Mouse (Mus musculus) thymus, adult 2 months (tissue): ENCODE measurements around the gene Scimp. TPM values are rescaled to one million over a fixed set of nuclear protein-coding genes. Genes with fewer than 3 reads are reported as not detected.

Experiments
- DNase-seq: peaks from one replicate; pipeline ENCODE4 v3.0.0; 2021
- H3K27ac ChIP-seq: fragments of 200-500 bp; 2 replicates; pipeline ENCODE4 v1.5.1; 2012; ENCODE audit warnings: low read length, control low read depth; ENCODE audit not compliant: control insufficient read depth, insufficient read depth
- H3K27me3 ChIP-seq: fragments of 200-500 bp; 2 replicates; pipeline ENCODE4 v1.6.1; 2012; ENCODE audit warnings: mild to moderate bottlenecking, low read length, moderate library complexity, mixed read lengths; ENCODE audit not compliant: control insufficient read depth, insufficient read depth
- H3K36me3 ChIP-seq: fragments of 200-500 bp; 2 replicates; pipeline ENCODE4 v1.6.1; 2012; ENCODE audit warnings: mild to moderate bottlenecking, low read length, moderate library complexity; ENCODE audit not compliant: control insufficient read depth, insufficient read depth
- H3K4me1 ChIP-seq: fragments of 200-500 bp; replicated peaks from 2 replicates; pipeline ENCODE4 v1.6.1; 2012; ENCODE audit warnings: low read length; ENCODE audit not compliant: control insufficient read depth, insufficient read depth
- H3K4me3 ChIP-seq: fragments of 200-500 bp; 2 replicates; pipeline ENCODE4 v1.5.1; 2012; ENCODE audit warnings: mild to moderate bottlenecking, low read length, control low read depth, moderate library complexity; ENCODE audit not compliant: control insufficient read depth, insufficient read depth
- CTCF ChIP-seq: fragments of 200-500 bp; IDR thresholded peaks from 2 replicates; pipeline ENCODE4 v1.5.1; 2012; ENCODE audit warnings: mild to moderate bottlenecking, control low read depth, low read length, moderate library complexity, borderline replicate concordance; ENCODE audit not compliant: control insufficient read depth, poor library complexity, insufficient read depth; ENCODE audit errors: extremely low read depth
- POLR2A ChIP-seq: fragments of 200-500 bp; IDR thresholded peaks from 2 replicates; pipeline ENCODE4 v1.6.1; 2012; ENCODE audit warnings: mild to moderate bottlenecking, low read length, control low read depth, moderate library complexity; ENCODE audit not compliant: control insufficient read depth, poor library complexity, insufficient read depth; ENCODE audit errors: extremely low read depth
- WGBS: fragments of 180-500 bp; shearing (Covaris S2); methylation state at CpG from one replicate; pipeline ENCODE4 v1.1.7; 2018; 5-methylcytosine and 5-hydroxymethylcytosine counted together
- polyA plus RNA-seq: library from polyadenylated mRNA; depleted of rRNA; stranded (reverse); fragments of >200 nt; gene quantifications from 2 replicates; pipeline ENCODE4 v1.2.3, GENCODE M21; 2012; rRNA removed

Scimp gene
- polyA plus RNA-seq, 1 experiment = 3.1 TPM

DNA sequence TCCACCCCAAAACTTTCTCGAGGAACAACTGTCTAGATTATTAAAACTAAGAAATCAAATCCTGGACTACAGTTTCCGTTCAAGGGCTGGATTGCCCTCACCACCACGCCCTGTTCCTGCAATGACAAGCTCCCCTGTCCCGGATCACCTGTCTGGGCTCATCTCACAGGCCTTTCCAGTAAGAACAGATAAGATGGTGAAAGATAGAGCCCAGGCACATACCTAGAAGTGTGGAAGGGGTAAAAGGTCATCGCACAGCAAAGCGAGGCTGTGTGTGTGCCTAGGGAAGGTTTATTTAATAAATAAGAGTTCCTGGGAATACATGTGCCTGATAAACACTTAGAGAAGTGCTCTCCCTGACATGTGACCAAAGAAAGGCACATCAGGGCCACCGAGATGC is 66.8 kb downstream of the Scimp start:
- TF ChIP-seq POLR2A (no peak), CTCF (no peak)
- H3K27me3 ChIP-seq = no peaks in the 10 kb centered on the region
- H3K27ac ChIP-seq = no peak overlapping the region
- 93% methylated on average over 7 of the region's 7 CpGs for WGBS
- no peaks in the 10 kb centered on the region for H3K36me3 ChIP-seq
- no peaks in the 10 kb centered on the region for H3K4me1 ChIP-seq
- DNase-seq = no peak
- H3K4me3 ChIP-seq = no peak overlapping the region

DNA sequence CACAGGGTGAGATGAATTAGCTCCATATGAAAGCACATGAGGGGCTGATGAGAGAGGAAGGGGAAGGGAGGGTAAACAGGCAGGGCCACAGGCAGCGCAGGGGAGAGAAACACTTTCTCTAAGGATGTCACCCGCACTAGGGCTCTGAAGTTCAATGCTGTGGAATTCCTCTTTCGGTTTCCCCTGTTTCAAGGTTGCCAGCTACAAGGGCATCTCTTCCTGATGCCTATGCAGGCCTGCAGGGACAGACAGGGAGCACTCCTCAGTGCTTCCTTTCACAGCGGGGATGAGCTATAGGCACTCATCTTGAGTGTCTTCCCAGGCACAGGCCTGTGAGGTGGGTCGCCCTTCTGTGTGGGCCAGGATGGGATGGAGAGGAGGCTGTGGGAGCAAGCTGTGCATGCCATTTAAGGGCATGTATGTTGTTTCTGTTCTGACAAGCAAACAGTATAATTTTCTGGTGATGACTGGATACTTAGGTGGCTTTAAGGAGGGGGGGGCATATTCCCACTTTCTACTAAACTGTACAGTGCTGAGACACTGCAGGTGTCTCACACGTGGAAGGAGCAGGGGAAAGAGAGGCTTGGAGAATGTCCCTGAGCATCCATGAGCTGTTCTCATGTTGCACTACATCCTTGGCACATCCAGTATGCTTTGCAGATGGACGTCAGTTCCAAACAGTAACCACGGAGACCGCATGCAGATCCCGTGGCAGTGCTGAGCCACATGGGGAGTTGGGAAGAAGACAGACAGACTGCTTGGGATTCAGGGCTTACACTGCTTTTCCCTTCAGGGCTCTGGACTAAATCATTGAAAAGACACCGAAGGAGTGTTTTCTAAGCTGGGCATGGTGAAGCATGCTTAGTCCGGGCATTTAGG is 69.6 kb downstream of the Scimp start:
- Histone ChIP-seq H3K27ac (no peak overlapping the region), H3K27me3 (no peaks in the 10 kb centered on the region), H3K36me3 (no peaks in the 10 kb centered on the region), H3K4me3 (no peak overlapping the region), H3K4me1 (no peaks in the 10 kb centered on the region)
- DNase-seq = no peak
- WGBS = 92% methylated on average over 12 of the region's 12 CpGs
- TF ChIP-seq POLR2A (no peak), CTCF (no peak)

DNA sequence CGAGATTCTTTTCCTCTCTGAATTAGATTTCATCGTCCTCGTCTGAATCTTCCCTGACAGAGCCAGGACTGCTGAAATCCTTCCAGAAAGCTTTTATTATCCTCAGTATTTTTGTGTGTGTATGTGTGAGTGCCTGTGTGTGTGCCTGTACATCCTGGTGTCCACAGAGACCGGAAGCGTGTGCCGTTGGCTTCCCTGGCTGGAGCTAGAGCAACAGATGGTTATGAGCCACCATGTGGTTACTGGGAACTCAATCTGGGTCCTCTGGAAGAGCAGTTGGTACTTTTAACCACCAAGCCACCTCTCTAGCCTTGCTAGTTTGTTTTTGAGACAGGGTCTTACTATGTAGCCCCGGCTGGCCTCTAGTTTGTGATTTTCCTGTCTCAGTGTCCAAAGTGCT is 70.3 kb downstream of the Scimp start:
- Histone ChIP-seq H3K4me1 (no peaks in the 10 kb centered on the region), H3K4me3 (no peak overlapping the region), H3K36me3 (no peaks in the 10 kb centered on the region), H3K27me3 (no peaks in the 10 kb centered on the region), H3K27ac (no peak overlapping the region)
- WGBS = 94% methylated on average over 7 of the region's 7 CpGs
- no peak for DNase-seq
- TF ChIP-seq POLR2A = no peak
- TF ChIP-seq CTCF = no peak

DNA sequence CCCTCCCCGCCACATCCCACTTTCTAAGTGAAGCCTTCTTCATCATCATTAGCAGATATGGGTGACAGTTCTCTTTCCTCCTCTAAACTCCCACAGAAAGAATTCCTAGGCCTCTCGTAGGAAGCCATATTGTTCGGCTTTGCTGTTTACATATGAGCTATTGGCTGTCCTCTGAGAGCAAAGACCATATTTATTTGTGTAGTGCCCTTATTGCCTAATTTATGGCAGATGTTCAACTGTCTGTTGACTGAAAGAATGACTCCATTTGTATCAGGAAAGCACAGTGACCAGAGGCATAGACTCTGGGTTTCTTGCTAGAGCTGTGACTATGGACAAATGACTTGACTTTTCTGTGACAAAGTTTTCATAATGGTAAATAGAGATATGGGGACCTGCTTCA is 70.8 kb downstream of the Scimp start:
- Histone ChIP-seq H3K27me3 (no peaks in the 10 kb centered on the region), H3K27ac (no peak overlapping the region), H3K36me3 (no peaks in the 10 kb centered on the region), H3K4me3 (no peak overlapping the region), H3K4me1 (no peaks in the 10 kb centered on the region)
- TF ChIP-seq POLR2A = no peak
- TF ChIP-seq CTCF = no peak
- no peak for DNase-seq
- WGBS = 93% methylated on average over 3 of the region's 3 CpGs

Other genes starting within 250 kb of the Scimp start
- gene Mink1, start 249.7 kb downstream of the Scimp start, polyA plus RNA-seq = 151 and 172 TPM in 2 replicates
- 0.15 TPM in 1 of 2 replicates, not detected in the other for gene 4930544D05Rik, start 196.7 kb downstream of the Scimp start, polyA plus RNA-seq
- 0.53 and 1.1 TPM in 2 replicates for gene Chrne, start 193.4 kb downstream of the Scimp start, polyA plus RNA-seq
- gene Gp1ba, start 173.5 kb downstream of the Scimp start, polyA plus RNA-seq = 0.04 TPM in 2 replicates
- gene Rnf167, start 165.4 kb downstream of the Scimp start, polyA plus RNA-seq = 285 and 346 TPM in 2 replicates
- gene Slc25a11, start 165.1 kb downstream of the Scimp start, polyA plus RNA-seq = 132 and 162 TPM in 2 replicates
- gene Pfn1, start 157.9 kb downstream of the Scimp start, polyA plus RNA-seq = 3,213 and 4,498 TPM in 2 replicates
- 25.3 and 75.8 TPM in 2 replicates for gene Eno3, start 155.4 kb downstream of the Scimp start, polyA plus RNA-seq
- gene Spag7, start 143.2 kb downstream of the Scimp start, polyA plus RNA-seq = 27.5 and 32.2 TPM in 2 replicates
- gene Camta2, start 124.5 kb downstream of the Scimp start, polyA plus RNA-seq = 38.4 and 42.7 TPM in 2 replicates
- 1.1 and 1.9 TPM in 2 replicates for gene Inca1, start 112.4 kb downstream of the Scimp start, polyA plus RNA-seq
- gene Kif1c, start 112.0 kb downstream of the Scimp start, polyA plus RNA-seq = 25.5 and 32.1 TPM in 2 replicates
- 3.9 and 4.6 TPM in 2 replicates for gene Zfp3, start 48.4 kb downstream of the Scimp start, polyA plus RNA-seq
- gene Rabep1, start 32.2 kb upstream of the Scimp start, polyA plus RNA-seq = 3.5 and 3.7 TPM in 2 replicates
- 49.4 and 50.2 TPM in 2 replicates for gene Nup88, start 157.4 kb upstream of the Scimp start, polyA plus RNA-seq
- 45.5 and 63.5 TPM in 2 replicates for gene Rpain, start 157.6 kb upstream of the Scimp start, polyA plus RNA-seq
- gene C1qbp, start 170.4 kb upstream of the Scimp start, polyA plus RNA-seq = 132 and 253 TPM in 2 replicates
- 26.4 and 28.4 TPM in 2 replicates for gene Dhx33, start 191.9 kb upstream of the Scimp start, polyA plus RNA-seq
- gene Mis12, start 207.0 kb upstream of the Scimp start, polyA plus RNA-seq = 8.6 and 10.0 TPM in 2 replicates
- 12.5 and 14.1 TPM in 2 replicates for gene Derl2, start 207.3 kb upstream of the Scimp start, polyA plus RNA-seq
- 0.84 and 1.2 TPM in 2 replicates for gene 6330403K07Rik, start 220.9 kb upstream of the Scimp start, polyA plus RNA-seq